Mouse (Mus musculus) lung, embryonic 14.5 days (tissue): Measurements from ENCODE around the gene Plekha5. TPM values are rescaled to one million over a fixed set of nuclear protein-coding genes. Genes with fewer than 3 reads are reported as not detected.

ENCODE experiments used
- ATAC-seq: fragments of 200-750 bp; cut with Nextera tagmentation; 2 replicates; pipeline ENCODE4 v1.8.0; 2017; ENCODE audit warnings: mild to moderate bottlenecking, moderate TSS enrichment, moderate library complexity; ENCODE audit not compliant: insufficient read depth
- DNase-seq: peaks from one replicate; pipeline ENCODE4 v3.0.0-alpha.2; 2015
- H3K27ac ChIP-seq: fragments of 300-500 bp; sonication (generic); 2 replicates; pipeline ENCODE4 v1.5.1; 2014; ENCODE audit warnings: low read depth, mild to moderate bottlenecking, moderate library complexity
- H3K27me3 ChIP-seq: fragments of 300-500 bp; sonication (generic); 2 replicates; pipeline ENCODE4 v1.6.1; 2014; ENCODE audit warnings: low read length, control low read depth; ENCODE audit not compliant: insufficient read depth
- H3K36me3 ChIP-seq: fragments of 300-500 bp; sonication (generic); 2 replicates; pipeline ENCODE4 v1.6.1; 2014; ENCODE audit warnings: control low read depth; ENCODE audit not compliant: insufficient read depth
- H3K4me1 ChIP-seq: fragments of 300-500 bp; sonication (generic); 2 replicates; pipeline ENCODE4 v1.6.1; 2014; ENCODE audit warnings: antibody characterized with exemption, control low read depth; ENCODE audit not compliant: insufficient read depth
- H3K4me2 ChIP-seq: fragments of 300-500 bp; sonication (generic); 2 replicates; pipeline ENCODE4 v1.6.1; 2014; ENCODE audit warnings: mild to moderate bottlenecking
- H3K4me3 ChIP-seq: fragments of 300-500 bp; sonication (generic); 2 replicates; pipeline ENCODE4 v1.5.1; 2014; ENCODE audit warnings: low read depth, low read length
- H3K9ac ChIP-seq: fragments of 300-500 bp; sonication (generic); 2 replicates; pipeline ENCODE4 v1.6.1; 2014
- H3K9me3 ChIP-seq: fragments of 300-500 bp; sonication (generic); 2 replicates; pipeline ENCODE4 v1.6.1; 2016; ENCODE audit warnings: low read depth, low read length, control low read depth
- CTCF ChIP-seq: IDR thresholded peaks from 2 replicates; pipeline ENCODE4 v1.5.1; 2016; ENCODE audit warnings: antibody characterized with exemption, low read depth
- WGBS: fragments of 180-500 bp; shearing (Covaris S2); extraction: QIAGEN DNeasy Blood & Tissue Kit; methylation state at CpG from one replicate; pipeline ENCODE4 v1.1.7; 2014; 5-methylcytosine and 5-hydroxymethylcytosine counted together
- polyA plus RNA-seq: library from polyadenylated mRNA; unstranded; fragments of >200 nt; fragmentation: Nextera tagmentation; extraction: Ambion mirVana; gene quantifications from 2 replicates; pipeline ENCODE4 v1.2.1, GENCODE M21; 2014

Plekha5 gene
- polyA plus RNA-seq, 1 experiment from 2014 or later: 54.3 TPM

- Histone ChIP-seq H3K9me3 (no peaks in the 10 kb centered on the region), H3K4me1 (no peaks in the 10 kb centered on the region), H3K4me2 (no peak overlapping the region), H3K27ac (no peak overlapping the region), H3K27me3 (no peaks in the 10 kb centered on the region), H3K9ac (no peak overlapping the region), H3K4me3 (no peak overlapping the region), H3K36me3 (peaks cover 48% of the 10 kb centered on the region)
- ATAC-seq (no peak), DNase-seq (peak; percentile 61)
- TF ChIP-seq CTCF: peak; percentile 55
- 69% methylated on average over 4 of the region's 4 CpGs for WGBS
These were observed 130.4 kb downstream of the Plekha5 start for GRCm38 (mm10) chr6:140554261-140554660.

- ATAC-seq (no peak), DNase-seq (no peak)
- no peaks in the 10 kb centered on the region for H3K9me3 ChIP-seq
- no peak overlapping the region for H3K27ac ChIP-seq
- no peaks in the 10 kb centered on the region for H3K27me3 ChIP-seq
- H3K4me1 ChIP-seq: no peaks in the 10 kb centered on the region
- TF ChIP-seq CTCF: no peak
- no peak overlapping the region for H3K9ac ChIP-seq
- 76% methylated on average over 6 of the region's 6 CpGs for WGBS
- H3K36me3 ChIP-seq: peaks cover 24% of the 10 kb centered on the region; the same call in 1 of the 2 replicates
- no peak overlapping the region for H3K4me3 ChIP-seq
- no peak overlapping the region for H3K4me2 ChIP-seq
These were observed 135.6 kb downstream of the Plekha5 start for GRCm38 (mm10) chr6:140559411-140559810.

- H3K4me3 ChIP-seq: no peak overlapping the region
- H3K27ac ChIP-seq: no peak overlapping the region
- no peak overlapping the region for H3K4me2 ChIP-seq
- ATAC-seq (no peak), DNase-seq (no peak)
- 82% methylated on average over 9 of the region's 9 CpGs for WGBS
- no peaks in the 10 kb centered on the region for H3K27me3 ChIP-seq
- no peak overlapping the region for H3K9ac ChIP-seq
- no peak for TF ChIP-seq CTCF
- H3K9me3 ChIP-seq: no peaks in the 10 kb centered on the region
- peaks cover 29% of the 10 kb centered on the region; the same call in 1 of the 2 replicates for H3K36me3 ChIP-seq
- no peaks in the 10 kb centered on the region for H3K4me1 ChIP-seq
These were observed 137.5 kb downstream of the Plekha5 start for GRCm38 (mm10) chr6:140561151-140561916.

GRCm38 (mm10) chr6:140561917-140562590 lies 138.2 kb downstream of the Plekha5 start:
- H3K4me2 ChIP-seq: no peak overlapping the region
- H3K9ac ChIP-seq: no peak overlapping the region
- no peak for TF ChIP-seq CTCF
- no peak overlapping the region for H3K4me3 ChIP-seq
- no peak for ATAC-seq
- no peak overlapping the region for H3K27ac ChIP-seq
- DNase-seq: no peak
- H3K4me1 ChIP-seq: no peaks in the 10 kb centered on the region
- peaks cover 32% of the 10 kb centered on the region; the same call in 1 of the 2 replicates for H3K36me3 ChIP-seq
- no peaks in the 10 kb centered on the region for H3K9me3 ChIP-seq
- WGBS: 84% methylated on average over 9 of the region's 9 CpGs
- H3K27me3 ChIP-seq: no peaks in the 10 kb centered on the region

GRCm38 (mm10) chr6:140567199-140567598 lies 143.3 kb downstream of the Plekha5 start:
- no peaks in the 10 kb centered on the region for H3K9me3 ChIP-seq
- no peak overlapping the region for H3K4me2 ChIP-seq
- H3K9ac ChIP-seq: no peak overlapping the region
- no peak overlapping the region for H3K4me3 ChIP-seq
- no peaks in the 10 kb centered on the region for H3K27me3 ChIP-seq
- WGBS: 85% methylated on average over 2 of the region's 2 CpGs
- DNase-seq: no peak
- no peak for ATAC-seq
- no peak overlapping the region for H3K27ac ChIP-seq
- H3K36me3 ChIP-seq: peaks cover 40% of the 10 kb centered on the region
- no peaks in the 10 kb centered on the region for H3K4me1 ChIP-seq
- no peak for TF ChIP-seq CTCF

GRCm38 (mm10) chr6:140567897-140568296 lies 144.0 kb downstream of the Plekha5 start:
- WGBS: 63% methylated on average over 2 of the region's 2 CpGs
- Histone ChIP-seq H3K4me3 (no peak overlapping the region), H3K9ac (no peak overlapping the region), H3K27me3 (no peaks in the 10 kb centered on the region), H3K36me3 (peaks cover 45% of the 10 kb centered on the region), H3K4me2 (no peak overlapping the region), H3K4me1 (no peaks in the 10 kb centered on the region), H3K9me3 (no peaks in the 10 kb centered on the region), H3K27ac (no peak overlapping the region)
- no peak for DNase-seq
- no peak for TF ChIP-seq CTCF
- no peak for ATAC-seq

GRCm38 (mm10) chr6:140570152-140570551 lies 146.3 kb downstream of the Plekha5 start:
- no peak for TF ChIP-seq CTCF
- Histone ChIP-seq H3K27me3 (no peaks in the 10 kb centered on the region), H3K9ac (no peak overlapping the region), H3K4me3 (no peak overlapping the region), H3K36me3 (peaks cover 59% of the 10 kb centered on the region), H3K4me1 (no peaks in the 10 kb centered on the region), H3K27ac (no peak overlapping the region), H3K4me2 (no peak overlapping the region), H3K9me3 (no peaks in the 10 kb centered on the region)
- WGBS: 71% methylated on average over 11 of the region's 11 CpGs
- no peak for DNase-seq
- ATAC-seq: no peak
